Mouse (Mus musculus) heart, postnatal 0 days (tissue): ENCODE results near the gene E2f8.

ENCODE experiments used
- CTCF ChIP-seq: IDR thresholded peaks from 2 replicates; pipeline ENCODE4 v1.5.1; 2016; ENCODE audit warnings: antibody characterized with exemption, control low read depth, low read depth
- EP300 ChIP-seq: IDR thresholded peaks from 2 replicates; pipeline ENCODE4 v1.6.1; 2016; ENCODE audit warnings: antibody characterized with exemption, low read depth

- TF ChIP-seq EP300 (no peak), CTCF (no peak)
Measured at GRCm38 (mm10) chr7:48879574-48879973, 1.8 kb downstream of the E2f8 start.
